Mouse (Mus musculus) bone marrow, adult 2 months (tissue): ENCODE measurements at regions not wholly inside any gene's neighbourhood (a gene's known extent, or its start where the extent isn't known, plus 50 kb on each side); places are given as distances from the start of the nearest gene placed in this dataset.

Experiments
- CTCF ChIP-seq: fragments of 200-500 bp; IDR thresholded peaks from 2 replicates; pipeline ENCODE4 v1.5.1; 2011; ENCODE audit warnings: low read length, control low read depth; ENCODE audit not compliant: control insufficient read depth, insufficient read depth
- POLR2A ChIP-seq: fragments of 200-500 bp; IDR thresholded peaks from 2 replicates; pipeline ENCODE4 v1.6.1; 2011; ENCODE audit warnings: low read depth, mild to moderate bottlenecking, control low read depth, low read length, borderline replicate concordance; ENCODE audit not compliant: control insufficient read depth

DNA sequence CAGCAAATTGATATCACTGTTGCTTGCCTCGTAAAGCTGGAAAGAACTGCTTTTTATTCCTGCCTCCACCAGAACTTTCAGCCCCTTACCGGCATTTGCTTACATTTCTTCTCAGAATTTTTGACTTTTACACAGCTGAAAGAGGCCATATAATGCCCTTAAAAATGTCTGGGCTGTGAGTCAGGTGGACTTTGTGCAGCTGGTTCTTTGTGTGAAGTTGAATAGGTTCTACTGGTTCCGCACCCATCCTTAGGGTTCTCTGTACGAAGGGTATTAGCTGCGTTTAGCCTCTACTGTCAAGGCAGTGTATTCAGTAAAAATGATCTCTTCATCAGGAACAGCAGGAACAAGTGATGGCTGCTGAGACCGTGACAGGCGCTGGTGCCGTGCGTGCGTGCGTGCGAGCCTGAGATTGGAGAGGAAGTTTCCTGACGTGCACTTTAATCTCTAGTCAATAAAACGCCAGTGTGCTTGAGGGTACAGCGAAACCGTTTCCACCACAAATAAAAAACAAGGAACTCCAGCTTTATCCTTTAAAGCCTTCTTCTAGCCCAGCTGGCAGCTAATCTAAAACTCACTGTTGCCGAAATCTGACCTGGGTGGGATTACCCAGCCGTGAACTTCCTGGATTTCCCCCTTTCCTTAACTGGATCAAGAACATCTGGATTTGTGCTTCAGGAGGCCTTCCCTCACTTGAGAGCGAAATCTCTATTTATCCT lies 100.8 kb upstream of the Tgm3 start:
- TF ChIP-seq CTCF (no peak), POLR2A (no peak)
